Mouse (Mus musculus) CH12.LX (cell line): Measurements from ENCODE around the gene Prps1. TPM values are rescaled to one million over a fixed set of nuclear protein-coding genes. Genes with fewer than 3 reads are reported as not detected.

Source experiments
- DNase-seq: peaks from one replicate; pipeline ENCODE4 v3.0.0-alpha.2; 2013; ENCODE audit errors: extremely low read depth
- H3K27ac ChIP-seq: 2 replicates; pipeline ENCODE4 v1.5.1; 2012; ENCODE audit warnings: low read depth, mild to moderate bottlenecking, control low read depth, moderate library complexity; ENCODE audit not compliant: insufficient read depth
- H3K27me3 ChIP-seq: replicated peaks from 2 replicates; pipeline ENCODE3; 2012; ENCODE audit warnings: inconsistent platforms
- H3K36me3 ChIP-seq, 2 experiments: replicated peaks in 1 of 2; 2 replicates each; pipeline versions ENCODE3 to v1.6.1; 2012; ENCODE audit warnings: inconsistent platforms in 1 of 2, low read length in 1 of 2, mild to moderate bottlenecking in 1 of 2, mixed read lengths in 1 of 2, moderate library complexity in 1 of 2; ENCODE audit not compliant: control insufficient read depth in 1 of 2, insufficient read depth in 1 of 2
- H3K4me1 ChIP-seq, 2 experiments: 2 replicates each; pipeline ENCODE4 v1.6.1; 2012; ENCODE audit warnings: inconsistent platforms in 1 of 2, moderate library complexity in 1 of 2; ENCODE audit not compliant: insufficient read depth in 2 of 2, control insufficient read depth in 1 of 2
- H3K4me2 ChIP-seq: 2 replicates; pipeline ENCODE4 v1.6.1; 2012; ENCODE audit warnings: low read depth, mild to moderate bottlenecking, control low read depth; ENCODE audit not compliant: poor library complexity, insufficient read depth, severe bottlenecking
- H3K4me3 ChIP-seq, 3 experiments: fragments of 150-350 bp in 1 of 3; sonication (generic) in 1 of 3; replicated peaks in 1 of 3; 2 replicates each; pipeline versions ENCODE3 to v1.5.1; 2011 to 2012; ENCODE audit warnings: low read depth in 2 of 3, low read length in 2 of 3, mild to moderate bottlenecking in 2 of 3, moderate library complexity in 2 of 3, control low read depth in 1 of 3, improper control_type of control experiment in 1 of 3, inconsistent platforms in 1 of 3, mixed read lengths in 1 of 3; ENCODE audit not compliant: poor library complexity in 1 of 3
- H3K79me2 ChIP-seq: replicated peaks from 2 replicates; pipeline ENCODE4 v1.6.1; 2012; ENCODE audit warnings: mild to moderate bottlenecking, moderate library complexity; ENCODE audit not compliant: control insufficient read depth, poor library complexity, insufficient read depth, severe bottlenecking; ENCODE audit errors: extremely low read depth
- H3K9ac ChIP-seq: 2 replicates; pipeline ENCODE4 v1.6.1; 2012; ENCODE audit warnings: low read depth, mild to moderate bottlenecking, control low read depth, moderate library complexity; ENCODE audit not compliant: insufficient read depth
- H3K9me3 ChIP-seq: replicated peaks from 2 replicates; pipeline ENCODE3; 2012; ENCODE audit warnings: low read length, inconsistent platforms, mixed read lengths
- BHLHE40 ChIP-seq: IDR thresholded peaks from 2 replicates; pipeline ENCODE4 v1.6.1; 2011; ENCODE audit warnings: mild to moderate bottlenecking, low read depth, low read length, improper control_type of control experiment
- CHD2 ChIP-seq: IDR thresholded peaks from 2 replicates; pipeline ENCODE4 v1.6.1; 2011; ENCODE audit warnings: low read length, improper control_type of control experiment
- E2F4 ChIP-seq: IDR thresholded peaks from 2 replicates; pipeline ENCODE4 v1.6.1; 2011; ENCODE audit warnings: low read depth, low read length, improper control_type of control experiment; ENCODE audit not compliant: insufficient replicate concordance
- ETS1 ChIP-seq: conservative IDR thresholded peaks from 2 replicates; pipeline ENCODE4 v1.6.1; 2012; ENCODE audit warnings: low read depth, mild to moderate bottlenecking, inconsistent platforms, low read length, improper control_type of control experiment, moderate library complexity
- GABPA ChIP-seq: IDR thresholded peaks from 2 replicates; pipeline ENCODE4 v1.6.1; 2012; ENCODE audit warnings: low read depth, low read length, improper control_type of control experiment, inconsistent platforms; ENCODE audit not compliant: insufficient replicate concordance
- IRF4 ChIP-seq: IDR thresholded peaks from 2 replicates; pipeline ENCODE4 v1.6.1; 2014; ENCODE audit warnings: low read depth, mild to moderate bottlenecking, inconsistent platforms, low read length, improper control_type of control experiment
- MXI1 ChIP-seq: IDR thresholded peaks from 2 replicates; pipeline ENCODE4 v1.6.1; 2011; ENCODE audit warnings: mild to moderate bottlenecking, low read depth, low read length, improper control_type of control experiment
- MYC ChIP-seq: IDR thresholded peaks from 2 replicates; pipeline ENCODE4 v1.6.1; 2011; ENCODE audit warnings: low read depth, mild to moderate bottlenecking, improper control_type of control experiment, low read length
- PAX5 ChIP-seq: IDR thresholded peaks from 2 replicates; pipeline ENCODE4 v1.6.1; 2012; ENCODE audit warnings: low read length, inconsistent platforms, mixed read lengths
- POLR2A ChIP-seq: IDR thresholded peaks from 2 replicates; pipeline ENCODE4 v1.6.1; 2011; ENCODE audit warnings: low read depth, mild to moderate bottlenecking, improper control_type of control experiment, low read length
- RAD21 ChIP-seq: IDR thresholded peaks from 2 replicates; pipeline ENCODE4 v1.6.1; 2011; ENCODE audit warnings: low read depth, mild to moderate bottlenecking, low read length, improper control_type of control experiment, moderate library complexity
- RCOR1 ChIP-seq: conservative IDR thresholded peaks from 2 replicates; pipeline ENCODE4 v1.6.1; 2012; ENCODE audit warnings: low read depth, mild to moderate bottlenecking, inconsistent platforms, low read length, improper control_type of control experiment
- UBTF ChIP-seq: IDR thresholded peaks from 2 replicates; pipeline ENCODE4 v1.6.1; 2012; ENCODE audit warnings: low read depth, mild to moderate bottlenecking, inconsistent platforms, low read length, improper control_type of control experiment, moderate library complexity
- USF2 ChIP-seq: conservative IDR thresholded peaks from 2 replicates; pipeline ENCODE4 v1.6.1; 2011; ENCODE audit warnings: low read depth, low read length, improper control_type of control experiment
- ZC3H11A ChIP-seq: IDR thresholded peaks from 2 replicates; pipeline ENCODE4 v1.6.1; 2012; ENCODE audit warnings: low read depth, mild to moderate bottlenecking, inconsistent platforms, low read length, improper control_type of control experiment
- ZKSCAN1 ChIP-seq: IDR thresholded peaks from 2 replicates; pipeline ENCODE4 v1.6.1; 2012; ENCODE audit warnings: low read depth, inconsistent platforms, low read length, improper control_type of control experiment, borderline replicate concordance
- ZNF384 ChIP-seq: IDR thresholded peaks from 2 replicates; pipeline ENCODE4 v1.6.1; 2012; ENCODE audit warnings: low read depth, low read length, improper control_type of control experiment, inconsistent platforms
- dilution Hi-C: fragments of 300-500 bp; cut with MboI; formaldehyde crosslinking; loops from 2 replicates; pipeline ENCODE4 v1.14.3; 2020; ENCODE audit warnings: low sequenced_read_pairs; ENCODE audit not compliant: extremely low pct_unique_long_range_greater_than_20kb, extremely low pct_ligation_motif_present
- in situ Hi-C: fragments of 300-500 bp; cut with MboI; formaldehyde crosslinking; loops from 3 replicates; pipeline ENCODE4 v1.14.3; 2019; ENCODE audit warnings: low sequenced_read_pairs, low pct_ligation_motif_present, low pct_unique_long_range_greater_than_20kb, mixed read lengths
- polyA plus RNA-seq: library from polyadenylated mRNA; unstranded; fragments of >175 nt; gene quantifications from 2 replicates; pipeline ENCODE4 v1.2.1, GENCODE M21; 2012; ENCODE audit warnings: low read depth; ENCODE audit not compliant: insufficient read length
- total RNA-seq, 2 experiments: library from RNA; depleted of rRNA; stranded (reverse); fragments of 300-350 nt in 1 of 2; fragments of >200 nt in 1 of 2; gene quantifications; 2 replicates each; pipeline ENCODE4 v1.2.3; 2012 to 2014

The Prps1 gene
- total and polyA plus RNA-seq, 3 experiments = 52.9 to 163 (median 128) TPM

- TF ChIP-seq MXI1 = no peak
- no peak for TF ChIP-seq CHD2
- TF ChIP-seq RAD21 = no peak
- no peak for TF ChIP-seq MYC
- no peak for TF ChIP-seq USF2
- no peak for TF ChIP-seq PAX5
- no peak for TF ChIP-seq POLR2A
- TF ChIP-seq ETS1 = 0 out of 2 replicates have a peak, but pooled peaks have one; percentile 34
- no peak for TF ChIP-seq ZKSCAN1
- no peak for TF ChIP-seq GABPA
- peak; percentile 73 for TF ChIP-seq BHLHE40
- TF ChIP-seq UBTF = no peak
Measured at GRCm38 (mm10) chrX:140418467-140418866, 37.9 kb upstream of the Prps1 start.

GRCm38 (mm10) chrX:140427124-140427523 is 29.3 kb upstream of the Prps1 start:
- DNase-seq = peak; percentile 40
- Histone ChIP-seq H3K4me1 (peaks cover 10 to 23% of the 10 kb centered on the region in 2 experiments), H3K27ac (no peak overlapping the region), H3K4me3 (no peak overlapping the region), H3K4me2 (peak overlapping the region; percentile 48; the same call in 1 of the 2 replicates), H3K79me2 (no peaks in the 10 kb centered on the region), H3K9me3 (no peaks in the 10 kb centered on the region), H3K36me3 (no peaks in the 10 kb centered on the region), H3K9ac (no peak overlapping the region), H3K27me3 (no peaks in the 10 kb centered on the region)
- TF ChIP-seq E2F4 (no peak), ETS1 (peak; percentile 43; the same call in 1 of the 2 replicates), IRF4 (peak; percentile 49; the same call in 1 of the 2 replicates), ZNF384 (peak; percentile 91), RCOR1 (no peak), UBTF (no peak), GABPA (no peak), BHLHE40 (no peak), ZKSCAN1 (no peak), ZC3H11A (no peak)
- dilution Hi-C loops (no loop called here), in situ Hi-C loops (no loop called here)

More at GRCm38 (mm10) chrX:140418467-140418866, 37.9 kb upstream of the Prps1 start:
- Histone ChIP-seq H3K27ac (no peak overlapping the region), H3K9me3 (no peaks in the 10 kb centered on the region), H3K4me2 (no peak overlapping the region), H3K4me3 (no peak overlapping the region), H3K9ac (no peak overlapping the region), H3K4me1 (peaks cover 0 to 5% of the 10 kb centered on the region in 2 experiments; a peak in 1 of 4 replicates), H3K27me3 (no peaks in the 10 kb centered on the region), H3K36me3 (no peaks in the 10 kb centered on the region), H3K79me2 (no peaks in the 10 kb centered on the region)
- no peak for DNase-seq
- dilution Hi-C loops (no loop called here), in situ Hi-C loops (no loop called here)
